Mouse (Mus musculus) common myeloid progenitor, adult 5-6 weeks (primary cell): ENCODE measurements around the gene Cys1. TPM values are rescaled to one million over a fixed set of nuclear protein-coding genes. Genes with fewer than 3 reads are reported as not detected.
A peak's percentile ranks its signal among the peaks of the same experiment; 100 is the strongest.

Experiments used
- ATAC-seq: replicated peaks from 2 replicates; pipeline ENCODE4 v1.8.0; 2016; ENCODE audit warnings: low read depth, mild to moderate bottlenecking, moderate TSS enrichment, inconsistent platforms; ENCODE audit not compliant: poor library complexity, severe bottlenecking
- total RNA-seq: library from RNA; stranded (forward); fragments of 200-1000, 187-1606 nt; gene quantifications from 2 replicates; pipeline ENCODE4 v1.2.3, GENCODE M21; 2017

The Cys1 gene
- total RNA-seq, 1 experiment from 2014 or later: 0.41 TPM

GRCm38 (mm10) chr12:24699578-24699977 lies 18.0 kb upstream of the Cys1 start:
- no peak for ATAC-seq

GRCm38 (mm10) chr12:24698514-24698913 lies 16.9 kb upstream of the Cys1 start:
- ATAC-seq: no peak

- ATAC-seq: peak; percentile 45
These were observed 16.0 kb upstream of the Cys1 start for GRCm38 (mm10) chr12:24697484-24698204.

- ATAC-seq: peak; percentile 98
These were observed 15.2 kb upstream of the Cys1 start for GRCm38 (mm10) chr12:24696500-24697483.

GRCm38 (mm10) chr12:24690351-24690750 lies 8.7 kb upstream of the Cys1 start:
- ATAC-seq: no peak

GRCm38 (mm10) chr12:24686696-24687346 lies 5.2 kb upstream of the Cys1 start:
- no peak for ATAC-seq

- no peak for ATAC-seq
These were observed 4.6 kb upstream of the Cys1 start for GRCm38 (mm10) chr12:24686038-24686695.

GRCm38 (mm10) chr12:24683461-24683860 lies 1.8 kb upstream of the Cys1 start:
- ATAC-seq: no peak

- ATAC-seq: no peak
These were observed 950 bp upstream of the Cys1 start for GRCm38 (mm10) chr12:24682563-24682962.

- ATAC-seq: no peak
These were observed 924 bp downstream of the Cys1 start for GRCm38 (mm10) chr12:24680492-24681285.

- ATAC-seq: no peak
These were observed 1.5 kb downstream of the Cys1 start for GRCm38 (mm10) chr12:24680096-24680491.

GRCm38 (mm10) chr12:24662131-24662530 lies 19.5 kb downstream of the Cys1 start:
- ATAC-seq: no peak

GRCm38 (mm10) chr12:24661100-24661499 lies 20.5 kb downstream of the Cys1 start:
- no peak for ATAC-seq

GRCm38 (mm10) chr12:24659923-24660322 lies 21.7 kb downstream of the Cys1 start:
- ATAC-seq: no peak

GRCm38 (mm10) chr12:24658998-24659397 lies 22.6 kb downstream of the Cys1 start:
- peak; percentile 39; the same call in 1 of the 2 replicates for ATAC-seq

GRCm38 (mm10) chr12:24656436-24656835 lies 25.2 kb downstream of the Cys1 start:
- ATAC-seq: no peak

GRCm38 (mm10) chr12:24654065-24654862 lies 27.3 kb downstream of the Cys1 start:
- no peak for ATAC-seq

GRCm38 (mm10) chr12:24651642-24652342 lies 29.8 kb downstream of the Cys1 start:
- ATAC-seq: peak; percentile 71
